ENCODE assay signal across 12 mouse cellular contexts in the genomic region with DNA sequence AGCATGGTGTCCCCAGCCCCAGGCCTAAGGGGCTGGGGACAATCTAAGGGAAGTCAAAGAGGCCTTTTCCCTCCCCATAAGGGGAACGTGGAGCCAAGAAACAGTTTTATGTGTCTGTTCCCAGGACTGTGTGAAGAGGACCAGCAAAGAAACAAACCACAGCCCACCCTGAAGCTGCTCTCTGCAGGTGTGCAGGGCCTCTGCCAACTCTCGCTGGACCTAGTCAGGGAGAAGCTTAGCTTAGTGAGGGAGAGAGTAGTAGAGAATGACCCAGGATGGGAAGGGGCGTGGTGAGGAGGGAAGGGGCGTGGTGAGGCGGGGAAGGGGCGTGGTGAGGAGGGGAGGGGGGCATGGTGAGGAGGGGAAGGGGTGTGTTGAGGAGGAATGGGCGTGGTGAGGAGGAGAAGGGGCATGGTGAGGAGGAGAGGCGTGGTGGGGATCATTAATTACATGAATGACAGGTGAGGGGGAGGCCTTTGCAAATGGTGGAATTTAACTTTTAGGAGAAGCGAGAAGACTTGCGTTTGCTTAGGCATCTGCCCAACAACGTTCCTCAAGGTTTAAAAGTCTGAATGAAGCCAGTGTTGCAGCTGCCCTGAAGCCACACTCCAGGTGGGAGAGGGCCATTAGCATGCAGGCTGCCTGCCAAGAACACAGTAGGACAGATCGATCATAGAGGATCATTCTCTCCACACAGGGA. TPM values are rescaled to one million over a fixed set of nuclear protein-coding genes. Genes with fewer than 3 reads are reported as not detected.
DNase-seq lines count a peak whose midpoint lies in the region; ATAC-seq lines count a peak whose summit lies in the region.
"Had no signal": no experiment of that assay in that cellular context is flagged by ENCODE, and none has a peak within 500 bp of the region (broad histone marks: within the 10 kb centered on the region; RNA-seq: fewer than 3 reads in every experiment).

No protein-coding gene starts in this region.

- ATAC-seq in lung, embryonic 15.5 days (ENCODE audit: borderline replicate concordance, extremely low read depth, low FRiP score, low TSS enrichment), result peak; percentile 53; the same call in 1 of the 2 replicates
- ATAC-seq in intestine, embryonic 16.5 days, result peak; percentile 48
- no peak for ATAC-seq in neural tube, embryonic 13.5 days (ENCODE audit: low read depth)
- ATAC-seq: lung, postnatal 0 days; Patski had no signal

- H3K9ac ChIP-seq in lung, embryonic 15.5 days, result no peak overlapping the region
- no peak overlapping the region for H3K9ac ChIP-seq in intestine, embryonic 16.5 days (ENCODE audit: low read depth, low read length)
- H3K9ac ChIP-seq in neural tube, embryonic 13.5 days, result no peak overlapping the region
- H3K9ac ChIP-seq: heart, embryonic 12.5 days had no signal

- H3K4me3 ChIP-seq in lung, embryonic 15.5 days, result no peak overlapping the region
- H3K4me3 ChIP-seq in intestine, embryonic 16.5 days (ENCODE audit: low read length), result no peak overlapping the region
- no peak overlapping the region for H3K4me3 ChIP-seq in neural tube, embryonic 13.5 days
- H3K4me3 ChIP-seq: heart, embryonic 12.5 days; layer of hippocampus, adult 2 months had no signal

- no peak overlapping the region for H3K27ac ChIP-seq in lung, embryonic 15.5 days
- H3K27ac ChIP-seq in intestine, embryonic 16.5 days (ENCODE audit: low read length), result no peak overlapping the region
- no peak overlapping the region for H3K27ac ChIP-seq in neural tube, embryonic 13.5 days (replicated peaks)
- H3K27ac ChIP-seq: layer of hippocampus, adult 2 months had no signal

- peak overlapping the region; percentile 13 for H3K4me2 ChIP-seq in lung, embryonic 15.5 days
- H3K4me2 ChIP-seq in intestine, embryonic 16.5 days (ENCODE audit: low read depth, low read length), result no peak overlapping the region
- H3K4me2 ChIP-seq in neural tube, embryonic 13.5 days, result 0 out of 2 replicates have a peak overlapping the region, but pooled peaks have one; percentile 3
- H3K4me2 ChIP-seq: heart, embryonic 12.5 days had no signal

- no peaks in the 10 kb centered on the region for H3K9me3 ChIP-seq in lung, embryonic 15.5 days
- no peaks in the 10 kb centered on the region for H3K9me3 ChIP-seq in intestine, embryonic 16.5 days (ENCODE audit: control insufficient read depth, low read length)
- no peaks in the 10 kb centered on the region for H3K9me3 ChIP-seq in neural tube, embryonic 13.5 days
- H3K9me3 ChIP-seq: heart, embryonic 12.5 days had no signal

- DNase-seq in lung, postnatal 14 days, result no peak
- peak; percentile 69 for DNase-seq in embryo, embryonic 10.5 days (ENCODE audit: low spot score)
- DNase-seq in right cerebral cortex, adult 2 months (ENCODE audit: low spot score in 2 of 2), result no peak
- DNase-seq in gastrocnemius, postnatal 4 days (ENCODE audit: low spot score in 2 of 2), result no peak
- DNase-seq: spleen, adult 18-20 months had no signal

- H3K27me3 ChIP-seq in lung, embryonic 15.5 days, result no peaks in the 10 kb centered on the region
- no peaks in the 10 kb centered on the region for H3K27me3 ChIP-seq in intestine, embryonic 16.5 days (replicated peaks; ENCODE audit: control insufficient read depth, insufficient read depth, low read length)
- H3K27me3 ChIP-seq in neural tube, embryonic 13.5 days, result no peaks in the 10 kb centered on the region
- H3K27me3 ChIP-seq: heart, embryonic 12.5 days had no signal

- 5% methylated on average over 12 of the region's 12 CpGs for WGBS in lung, embryonic 15.5 days
- 4% methylated on average over 12 of the region's 12 CpGs for WGBS in intestine, embryonic 16.5 days
- WGBS in neural tube, embryonic 13.5 days, result 4% methylated on average over 12 of the region's 12 CpGs

- no peaks in the 10 kb centered on the region for H3K36me3 ChIP-seq in lung, embryonic 15.5 days
- no peaks in the 10 kb centered on the region for H3K36me3 ChIP-seq in intestine, embryonic 16.5 days (ENCODE audit: control insufficient read depth, insufficient read depth, low read length)
- no peaks in the 10 kb centered on the region for H3K36me3 ChIP-seq in neural tube, embryonic 13.5 days
- H3K36me3 ChIP-seq: heart, embryonic 12.5 days had no signal

- H3K4me1 ChIP-seq in lung, embryonic 15.5 days, result peaks cover 8% of the 10 kb centered on the region; the same call in 1 of the 2 replicates
- peaks cover 4% of the 10 kb centered on the region for H3K4me1 ChIP-seq in intestine, embryonic 16.5 days (ENCODE audit: control insufficient read depth, insufficient read depth, low read length)
- peaks cover 9% of the 10 kb centered on the region for H3K4me1 ChIP-seq in neural tube, embryonic 13.5 days (replicated peaks)
- H3K4me1 ChIP-seq: heart, embryonic 12.5 days had no signal

RNA-seq across cellular contexts. Expression of a gene that starts 9.3 kb away (rescaled TPM):
- polyA plus RNA-seq in lung, embryonic 15.5 days (2015; fragmentation: Nextera tagmentation; extraction: Ambion mirVana), result 22.2 and 22.4 TPM in 2 replicates
- polyA plus RNA-seq in intestine, embryonic 16.5 days (2015; fragmentation: Nextera tagmentation; extraction: Ambion mirVana), result 34.2 and 34.3 TPM in 2 replicates
- polyA plus RNA-seq in neural tube, embryonic 13.5 days (2015; fragmentation: Nextera tagmentation; extraction: Ambion mirVana), result 9.3 and 10.3 TPM in 2 replicates
- 10 to 100 TPM; 18.8 to 20.4 TPM for total RNA-seq in gastrocnemius, postnatal 4 days (2021)

RNA-seq across cellular contexts. Expression of a gene that starts 37.1 kb away (rescaled TPM):
- polyA plus RNA-seq in lung, embryonic 15.5 days (2015; fragmentation: Nextera tagmentation; extraction: Ambion mirVana), result 5.8 and 6.6 TPM in 2 replicates
- polyA plus RNA-seq in intestine, embryonic 16.5 days (2015; fragmentation: Nextera tagmentation; extraction: Ambion mirVana), result 27.7 and 32.4 TPM in 2 replicates
- 0.21 and 0.43 TPM in 2 replicates for polyA plus RNA-seq in neural tube, embryonic 13.5 days (2015; fragmentation: Nextera tagmentation; extraction: Ambion mirVana)
- under 1 TPM in 1 of 2 experiments, not detected in 1; 0.39 TPM for total RNA-seq in gastrocnemius, postnatal 4 days (2021)
